Mouse (Mus musculus): ENCODE results near the gene H2-DMb1.

Gene H2-DMb1

GRCm38 (mm10) chr17:34207866-34208265 is 55.0 kb downstream of the H2-DMb1 start:
- no peak for DNase-seq (ENCODE audit: extremely low spot score, low read depth, low spot score)

GRCm38 (mm10) chr17:34208421-34208820 is 55.5 kb downstream of the H2-DMb1 start:
- no peak for DNase-seq (ENCODE audit: extremely low spot score, low read depth, low spot score)

DNA sequence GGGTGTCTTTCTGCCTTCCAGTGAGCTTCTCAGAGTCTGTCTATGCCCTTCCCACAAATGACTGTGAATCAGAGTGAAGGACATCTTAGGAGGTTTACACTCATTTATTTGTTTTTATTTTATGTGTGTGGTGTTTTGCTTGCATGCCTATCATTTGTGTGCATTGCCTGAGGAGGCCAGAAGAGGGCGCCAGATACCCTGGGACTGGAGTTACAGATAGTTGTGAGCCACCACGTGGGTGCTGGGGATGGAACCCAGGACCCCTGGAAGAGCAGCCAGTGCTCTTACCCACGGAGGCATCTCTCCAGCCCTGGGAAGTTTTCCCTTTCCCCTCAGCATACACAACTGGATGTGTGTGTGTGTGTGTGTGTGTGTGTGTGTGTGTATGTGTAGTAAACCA is 56.8 kb downstream of the H2-DMb1 start:
- no peak for DNase-seq (ENCODE audit: extremely low spot score, low read depth, low spot score)

Measured in hindlimb bud, embryonic 11.5 days (tissue).